Mouse (Mus musculus) Muller cell, postnatal 12 days (primary cell): ENCODE data around the gene Lmna.

ENCODE experiments used
- DNase-seq: peaks from one replicate; pipeline ENCODE4 v3.0.0-alpha.2; 2015; ENCODE audit errors: inconsistent ontology term

The Lmna gene

GRCm38 (mm10) chr3:88509692-88510420 lies at the start of gene Lmna:
TSS of gene Lmna (minus strand) at chr3:88509956.
- DNase-seq = peak; percentile 99

- no peak for DNase-seq
Measured at GRCm38 (mm10) chr3:88556616-88557015, 46.9 kb upstream of the Lmna start.

- no peak for DNase-seq
Measured at GRCm38 (mm10) chr3:88555731-88556130, 46.0 kb upstream of the Lmna start.

- no peak for DNase-seq
Measured at GRCm38 (mm10) chr3:88555069-88555605, 45.4 kb upstream of the Lmna start.

GRCm38 (mm10) chr3:88553880-88554586 lies 44.3 kb upstream of the Lmna start:
- DNase-seq = peak; percentile 62

- DNase-seq = peak; percentile 97
Measured at GRCm38 (mm10) chr3:88553525-88553879, 43.7 kb upstream of the Lmna start, which contains the start of gene Ubqln4. TSS of gene Ubqln4 (plus strand) at chr3:88553758.

- DNase-seq = peak; percentile 100
Measured at GRCm38 (mm10) chr3:88552676-88553524, 43.1 kb upstream of the Lmna start, which contains the start of gene Lamtor2. TSS of gene Lamtor2 (minus strand) at chr3:88553074.

GRCm38 (mm10) chr3:88552082-88552645 lies 42.4 kb upstream of the Lmna start:
- DNase-seq = no peak

GRCm38 (mm10) chr3:88551586-88551985 lies 41.8 kb upstream of the Lmna start:
- DNase-seq = no peak

- DNase-seq = no peak
Measured at GRCm38 (mm10) chr3:88548180-88548917, 38.6 kb upstream of the Lmna start, which contains the start of gene Rab25. TSS of gene Rab25 (minus strand) at chr3:88548300.

GRCm38 (mm10) chr3:88546674-88547418 lies 37.1 kb upstream of the Lmna start:
- no peak for DNase-seq

- no peak for DNase-seq
Measured at GRCm38 (mm10) chr3:88544955-88545591, 35.3 kb upstream of the Lmna start.

GRCm38 (mm10) chr3:88544514-88544913 lies 34.8 kb upstream of the Lmna start:
- DNase-seq = no peak

- DNase-seq = no peak
Measured at GRCm38 (mm10) chr3:88543651-88544410, 34.1 kb upstream of the Lmna start.

- no peak for DNase-seq
Measured at GRCm38 (mm10) chr3:88543174-88543573, 33.4 kb upstream of the Lmna start.

GRCm38 (mm10) chr3:88542486-88542885 lies 32.7 kb upstream of the Lmna start:
- no peak for DNase-seq

- no peak for DNase-seq
Measured at GRCm38 (mm10) chr3:88541622-88542401, 32.1 kb upstream of the Lmna start.

- DNase-seq = no peak
Measured at GRCm38 (mm10) chr3:88540085-88540484, 30.3 kb upstream of the Lmna start.
